Mouse (Mus musculus): ENCODE measurements around the gene Mcrs1. TPM values are rescaled to one million over a fixed set of nuclear protein-coding genes. Genes with fewer than 3 reads are reported as not detected.
A peak's percentile ranks its signal among the peaks of the same experiment; 100 is the strongest.

The Mcrs1 gene
- polyA plus RNA-seq, 1 experiment from 2014 or later, result 174 TPM

DNA sequence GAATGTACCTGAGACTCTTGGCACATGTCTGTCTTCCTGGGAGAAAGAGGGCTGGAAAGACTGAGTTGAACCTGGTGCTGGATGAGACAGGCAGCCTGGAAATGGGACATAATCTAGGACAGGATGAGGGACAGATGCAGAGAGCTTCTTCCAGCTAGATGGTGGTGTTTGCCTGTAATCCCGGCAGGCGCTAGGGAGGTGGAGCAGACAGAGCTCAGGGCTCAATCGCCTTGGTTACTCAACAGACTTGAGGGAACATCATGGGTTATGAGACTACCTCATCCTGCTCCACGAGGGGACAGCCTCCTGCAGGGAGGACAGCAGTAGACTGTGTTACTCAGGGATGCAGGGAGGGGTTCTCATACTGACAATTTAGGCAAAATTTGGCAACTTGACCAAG is 10.5 kb downstream of the Mcrs1 start:
- Histone ChIP-seq H3K36me3 (peaks cover 61% of the 10 kb centered on the region), H3K4me1 (peaks cover 24% of the 10 kb centered on the region), H3K9me3 (no peaks in the 10 kb centered on the region), H3K4me3 (no peak overlapping the region), H3K27me3 (ENCODE audit: insufficient read depth, poor library complexity, severe bottlenecking) (0 out of 2 replicates have a peak, but pooled peaks cover 1% of the 10 kb centered on the region), H3K27ac (no peak overlapping the region)
- WGBS, result 71% methylated on average over 4 of the region's 4 CpGs
- no peak for DNase-seq (ENCODE audit: low spot score)

GRCm38 (mm10) chr15:99240129-99240528 is 11.6 kb downstream of the Mcrs1 start:
- Histone ChIP-seq H3K27me3 (ENCODE audit: insufficient read depth, poor library complexity, severe bottlenecking) (0 out of 2 replicates have a peak, but pooled peaks cover 5% of the 10 kb centered on the region), H3K36me3 (peaks cover 51% of the 10 kb centered on the region), H3K27ac (no peak overlapping the region), H3K4me3 (no peak overlapping the region), H3K9me3 (no peaks in the 10 kb centered on the region), H3K4me1 (peaks cover 24% of the 10 kb centered on the region)
- WGBS, result 77% methylated on average over 4 of the region's 4 CpGs
- DNase-seq (ENCODE audit: low spot score), result no peak

GRCm38 (mm10) chr15:99238006-99238405 is 13.8 kb downstream of the Mcrs1 start:
- 55% methylated on average over 11 of the region's 11 CpGs for WGBS
- DNase-seq (ENCODE audit: low spot score), result no peak
- Histone ChIP-seq H3K27ac (peak overlapping the region; percentile 42; the same call in 1 of the 2 replicates), H3K27me3 (ENCODE audit: insufficient read depth, poor library complexity, severe bottlenecking) (peaks cover 24% of the 10 kb centered on the region), H3K36me3 (peaks cover 30% of the 10 kb centered on the region), H3K4me1 (peaks cover 38% of the 10 kb centered on the region), H3K4me3 (no peak overlapping the region), H3K9me3 (no peaks in the 10 kb centered on the region)

GRCm38 (mm10) chr15:99234326-99235010 is 17.3 kb downstream of the Mcrs1 start:
- Histone ChIP-seq H3K9me3 (no peaks in the 10 kb centered on the region), H3K4me3 (no peak overlapping the region), H3K27ac (no peak overlapping the region), H3K4me1 (peaks cover 31% of the 10 kb centered on the region), H3K36me3 (no peaks in the 10 kb centered on the region), H3K27me3 (ENCODE audit: insufficient read depth, poor library complexity, severe bottlenecking) (peaks cover 59% of the 10 kb centered on the region)
- no peak for DNase-seq (ENCODE audit: low spot score)
- 64% methylated on average over 12 of the region's 12 CpGs for WGBS

- Histone ChIP-seq H3K36me3 (no peaks in the 10 kb centered on the region), H3K9me3 (no peaks in the 10 kb centered on the region), H3K27ac (no peak overlapping the region), H3K4me1 (peaks cover 33% of the 10 kb centered on the region), H3K27me3 (ENCODE audit: insufficient read depth, poor library complexity, severe bottlenecking) (peaks cover 66% of the 10 kb centered on the region), H3K4me3 (no peak overlapping the region)
- no peak for DNase-seq (ENCODE audit: low spot score)
- 61% methylated on average over 17 of the region's 17 CpGs for WGBS
Measured at GRCm38 (mm10) chr15:99233719-99234118, 18.0 kb downstream of the Mcrs1 start.

GRCm38 (mm10) chr15:99231998-99232397 is 19.8 kb downstream of the Mcrs1 start:
- DNase-seq (ENCODE audit: low spot score), result no peak
- Histone ChIP-seq H3K27ac (no peak overlapping the region), H3K9me3 (no peaks in the 10 kb centered on the region), H3K4me3 (no peak overlapping the region), H3K36me3 (no peaks in the 10 kb centered on the region), H3K27me3 (ENCODE audit: insufficient read depth, poor library complexity, severe bottlenecking) (peaks cover 84% of the 10 kb centered on the region), H3K4me1 (peaks cover 28% of the 10 kb centered on the region)
- 63% methylated on average over 10 of the region's 10 CpGs for WGBS

GRCm38 (mm10) chr15:99226090-99226489 is 25.7 kb downstream of the Mcrs1 start:
- Histone ChIP-seq H3K4me3 (peak overlapping the region; percentile 64; the same call in 1 of the 2 replicates), H3K36me3 (no peaks in the 10 kb centered on the region)
- WGBS, result 24% methylated on average over 14 of the region's 14 CpGs

DNA sequence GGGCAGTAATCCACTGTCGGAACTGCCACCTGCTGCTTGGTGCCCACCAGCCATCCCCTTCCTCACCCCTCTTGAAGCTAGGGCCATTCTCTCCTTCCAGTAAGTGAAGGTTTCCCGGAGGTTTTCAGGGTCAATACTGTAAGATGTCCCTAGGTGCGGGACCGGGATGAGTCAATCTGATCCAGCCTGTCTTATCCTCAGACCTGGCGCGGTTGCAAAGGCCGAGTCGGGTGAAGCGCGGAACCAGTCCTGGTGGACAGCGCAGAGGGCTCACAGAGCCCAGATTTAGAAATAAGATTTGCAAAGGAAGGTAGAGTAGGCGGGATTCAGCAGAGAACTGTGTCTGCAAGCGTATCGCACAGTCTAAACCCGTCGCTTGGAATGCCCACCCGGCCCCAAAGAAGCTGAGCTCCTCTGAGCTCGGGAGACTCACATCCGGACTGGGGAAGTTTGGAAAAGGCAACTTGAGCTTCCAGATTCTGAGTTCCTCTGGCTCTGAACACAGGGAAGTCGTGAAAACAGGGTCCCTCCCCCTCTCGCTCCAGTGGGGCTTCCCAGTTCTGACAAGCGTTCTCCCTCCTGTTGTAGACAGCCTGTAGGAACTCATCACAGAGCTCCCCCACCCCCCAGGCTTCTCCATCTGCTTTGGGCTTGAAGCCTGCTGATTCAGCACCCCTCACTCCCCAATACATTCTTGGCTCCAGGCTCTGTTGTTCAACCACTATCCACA is 26.5 kb downstream of the Mcrs1 start:
- Histone ChIP-seq H3K27ac (no peak overlapping the region), H3K4me1 (peaks cover 52% of the 10 kb centered on the region), H3K27me3 (ENCODE audit: insufficient read depth, poor library complexity, severe bottlenecking) (peaks cover 100% of the 10 kb centered on the region), H3K4me3 (peak overlapping the region; percentile 64), H3K36me3 (no peaks in the 10 kb centered on the region), H3K9me3 (no peaks in the 10 kb centered on the region)
- no peak for DNase-seq (ENCODE audit: low spot score)
- 2% methylated on average over 22 of the region's 22 CpGs for WGBS

More at GRCm38 (mm10) chr15:99226090-99226489, 25.7 kb downstream of the Mcrs1 start:
- Histone ChIP-seq H3K27ac (no peak overlapping the region), H3K27me3 (ENCODE audit: insufficient read depth, poor library complexity, severe bottlenecking) (peaks cover 100% of the 10 kb centered on the region), H3K4me1 (peaks cover 55% of the 10 kb centered on the region), H3K9me3 (no peaks in the 10 kb centered on the region)
- no peak for DNase-seq (ENCODE audit: low spot score)

- H3K36me3 ChIP-seq, result no peaks in the 10 kb centered on the region
- H3K9me3 ChIP-seq, result no peaks in the 10 kb centered on the region
- H3K4me1 ChIP-seq, result peaks cover 44% of the 10 kb centered on the region
- H3K4me3 ChIP-seq, result peak within 1 kb of the TSS; percentile 64
- H3K27me3 ChIP-seq (ENCODE audit: insufficient read depth, poor library complexity, severe bottlenecking), result peaks cover 99% of the 10 kb centered on the region
- no peak for DNase-seq (ENCODE audit: low spot score)
- H3K27ac ChIP-seq, result peak within 1 kb of the TSS; percentile 37
- under 1% methylated on average over 65 of the region's 66 CpGs for WGBS
Measured at GRCm38 (mm10) chr15:99224208-99224911, 27.4 kb downstream of the Mcrs1 start, which contains the start of gene Kcnh3. Gene Kcnh3 (plus strand): TSS chr15:99224861.

DNA sequence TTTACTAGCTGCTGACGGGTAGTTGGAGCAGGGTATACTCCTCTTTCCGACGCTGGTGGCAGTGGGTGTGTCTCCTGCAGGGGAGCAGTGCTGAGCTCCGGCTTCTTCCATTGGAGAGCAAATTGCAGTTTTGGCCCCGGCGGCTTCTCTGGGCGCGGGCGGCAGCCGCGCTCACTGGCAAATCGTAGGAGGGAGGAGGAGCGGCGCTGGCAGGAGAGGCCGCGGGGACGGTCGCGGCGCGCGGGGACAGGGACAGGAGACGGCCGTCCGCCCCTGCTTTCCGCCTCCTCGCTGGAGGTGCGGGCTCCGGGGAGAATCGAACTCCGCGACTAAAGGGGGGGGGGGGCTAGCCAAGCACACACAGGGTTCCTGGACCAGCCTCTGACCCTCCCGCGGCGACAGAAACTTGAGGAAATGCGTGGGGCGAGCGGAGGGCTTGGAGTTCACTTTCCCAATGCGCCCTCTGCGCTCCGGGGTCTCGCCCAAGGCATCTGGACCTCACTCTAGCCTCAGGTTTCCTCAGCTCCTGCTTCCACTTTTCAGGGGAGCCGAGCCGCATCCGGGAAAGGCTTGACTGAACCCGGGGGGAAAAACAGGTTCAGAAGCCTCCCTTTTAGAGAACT is 28.1 kb downstream of the Mcrs1 start:
- Histone ChIP-seq H3K9me3 (no peaks in the 10 kb centered on the region), H3K4me1 (peaks cover 40% of the 10 kb centered on the region), H3K36me3 (no peaks in the 10 kb centered on the region), H3K27me3 (ENCODE audit: insufficient read depth, poor library complexity, severe bottlenecking) (peaks cover 95% of the 10 kb centered on the region), H3K27ac (peak overlapping the region; percentile 37), H3K4me3 (peak overlapping the region; percentile 64)
- WGBS, result under 1% methylated on average over 45 of the region's 46 CpGs
- DNase-seq (ENCODE audit: low spot score), result no peak

GRCm38 (mm10) chr15:99222794-99223584 is 28.8 kb downstream of the Mcrs1 start:
- H3K27me3 ChIP-seq (ENCODE audit: insufficient read depth, poor library complexity, severe bottlenecking), result peaks cover 88% of the 10 kb centered on the region
- 10% methylated on average over 18 of the region's 18 CpGs for WGBS
- no peaks in the 10 kb centered on the region for H3K36me3 ChIP-seq
- peaks cover 40% of the 10 kb centered on the region for H3K4me1 ChIP-seq
- H3K4me3 ChIP-seq, result peak overlapping the region; percentile 64
- no peak for DNase-seq (ENCODE audit: low spot score)
- 0 out of 2 replicates have a peak overlapping the region, but pooled peaks have one; percentile 37 for H3K27ac ChIP-seq
- no peaks in the 10 kb centered on the region for H3K9me3 ChIP-seq
